Mouse (Mus musculus) kidney, adult 18-20 months (tissue): ENCODE results near the gene Tmem41a.
A peak's percentile ranks its signal among the peaks of the same experiment; 100 is the strongest.
"Not testable (repeated sequence)": the region's sequence is repeated elsewhere in the genome, so short reads cannot be mapped to it uniquely, and the experiment has no call there.

Experiments used
- DNase-seq: peaks from one replicate; pipeline ENCODE4 v3.0.0; 2021

Gene Tmem41a

DNA sequence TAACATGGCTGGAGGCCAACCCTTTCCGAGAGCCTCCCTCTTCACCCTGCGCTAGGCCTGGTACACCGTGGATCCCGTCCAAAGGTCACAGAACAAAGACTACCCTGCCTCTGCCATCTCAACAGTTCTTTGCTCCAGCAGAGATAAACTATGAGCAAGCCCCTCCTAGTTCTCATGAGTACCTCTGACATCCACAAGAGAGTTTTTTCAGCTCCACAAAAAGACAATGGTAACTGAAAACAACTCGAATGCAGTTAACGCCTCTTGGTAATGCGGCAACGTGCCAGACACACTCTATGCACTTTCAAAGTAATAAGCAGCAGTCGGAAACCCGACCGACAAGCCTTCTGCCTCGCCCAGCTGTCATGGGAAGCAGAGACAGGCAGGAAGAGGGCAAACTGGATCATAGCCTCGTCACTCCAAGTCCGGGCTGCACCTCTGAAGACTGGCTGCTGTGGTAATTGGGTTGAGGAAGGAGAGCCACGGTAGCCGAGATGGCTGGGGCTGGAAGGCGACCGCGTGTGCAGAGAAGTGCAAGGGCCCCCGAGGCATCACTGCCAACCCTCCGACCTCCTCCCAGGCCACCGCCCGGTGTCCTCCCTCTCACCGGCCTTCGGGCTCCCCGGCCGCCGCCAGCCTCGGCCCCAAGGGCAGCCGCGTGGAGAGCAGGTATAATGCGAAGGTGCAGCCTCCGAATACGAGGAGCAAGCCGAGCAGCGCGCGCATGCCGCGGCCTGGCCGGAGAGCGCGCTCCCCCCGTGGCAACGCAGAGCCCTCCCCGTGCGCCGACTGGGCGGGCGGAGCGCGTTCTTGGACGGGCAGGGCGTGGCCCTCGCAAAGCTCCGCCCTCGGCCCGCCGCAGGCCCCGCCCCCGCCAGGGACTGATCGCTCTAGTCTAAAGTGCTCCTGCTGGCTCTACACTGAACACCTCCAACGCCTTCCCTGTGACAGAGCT is at the start of gene Tmem41a:
Tmem41a (minus strand) TSS at position 792 of the 955 bp plus-strand sequence.
- DNase-seq: peak; percentile 95

DNA sequence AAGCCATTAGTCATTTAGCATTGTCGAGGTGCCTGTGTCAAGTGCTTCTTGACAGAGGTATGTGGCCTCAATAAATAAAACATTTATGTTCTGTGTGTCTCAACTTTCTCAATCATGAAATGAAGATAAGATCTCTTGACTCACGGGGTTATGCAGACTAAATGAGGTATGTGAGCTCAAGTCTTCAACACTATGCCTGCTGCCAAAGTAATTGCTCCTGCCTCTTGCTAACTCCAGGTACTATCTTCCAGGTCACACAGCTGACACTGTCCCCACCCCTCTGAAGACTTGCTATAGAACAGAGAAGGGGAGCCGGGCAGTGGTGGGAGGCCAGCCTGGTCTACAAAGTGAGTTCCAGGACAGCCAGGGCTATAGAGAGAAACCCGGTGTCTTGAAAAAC is 49.0 kb upstream of the Tmem41a start:
- no peak for DNase-seq

DNA sequence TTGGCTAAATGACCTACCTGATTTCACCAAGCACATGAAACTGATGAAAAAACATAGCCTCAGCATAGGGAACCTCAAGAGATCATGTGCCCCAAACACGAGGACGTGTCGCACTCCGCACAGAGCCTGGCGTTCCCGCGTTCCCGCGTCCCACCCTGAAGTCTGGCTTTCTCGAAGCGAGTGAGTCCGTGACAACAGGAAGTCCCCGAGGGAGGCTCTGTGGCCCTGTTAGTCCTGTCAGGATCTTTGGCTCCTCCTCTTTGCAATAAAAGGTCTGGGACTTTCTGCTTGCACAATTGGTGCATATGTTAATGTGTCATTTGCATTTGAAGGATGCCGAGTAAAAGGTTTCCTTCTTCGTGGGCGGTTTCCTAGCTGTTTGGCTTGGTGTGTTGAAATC is 48.0 kb upstream of the Tmem41a start, which contains the start of gene Liph:
Liph (minus strand) TSS at position 360 of the 400 bp plus-strand sequence.
- DNase-seq: peak; percentile 27

DNA sequence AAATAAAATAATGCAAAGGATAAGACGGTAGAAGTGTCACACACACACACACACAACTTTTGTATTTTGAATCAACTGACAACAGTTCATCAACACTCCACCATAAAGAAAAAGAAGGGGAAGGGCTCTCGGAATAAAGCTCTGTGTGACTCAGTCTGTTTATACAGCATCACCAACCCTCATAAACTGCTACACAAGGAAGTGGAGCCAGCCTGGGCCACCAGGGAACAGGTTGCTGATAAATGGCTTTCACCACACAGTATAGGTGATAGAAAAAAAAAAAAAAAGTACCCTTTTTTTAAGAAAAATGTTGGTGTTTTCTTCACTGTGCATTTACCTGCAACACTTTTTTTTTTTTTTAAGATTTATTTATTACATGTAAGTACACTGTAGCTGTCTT is 44.4 kb upstream of the Tmem41a start:
- no peak for DNase-seq

DNA sequence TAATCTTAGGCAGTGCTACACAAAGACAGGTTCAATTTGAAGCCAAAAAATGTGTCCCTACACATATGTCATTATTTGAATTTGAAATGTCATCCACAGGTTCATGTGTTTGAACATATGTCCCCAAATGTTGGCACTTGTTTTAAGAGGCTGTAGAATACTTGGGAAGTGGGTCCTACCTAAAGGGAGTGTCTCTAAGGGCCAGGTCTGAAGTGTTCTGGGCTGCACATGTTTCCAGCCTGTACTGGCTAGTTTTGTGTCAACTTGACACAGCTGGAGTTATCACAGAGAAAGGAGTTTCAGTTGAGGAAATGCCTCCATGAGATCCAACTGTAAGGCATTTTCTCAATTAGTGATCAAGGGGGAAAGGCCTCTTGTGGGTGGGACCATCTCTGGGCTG is 43.5 kb upstream of the Tmem41a start:
- not testable (repeated sequence) for DNase-seq

DNA sequence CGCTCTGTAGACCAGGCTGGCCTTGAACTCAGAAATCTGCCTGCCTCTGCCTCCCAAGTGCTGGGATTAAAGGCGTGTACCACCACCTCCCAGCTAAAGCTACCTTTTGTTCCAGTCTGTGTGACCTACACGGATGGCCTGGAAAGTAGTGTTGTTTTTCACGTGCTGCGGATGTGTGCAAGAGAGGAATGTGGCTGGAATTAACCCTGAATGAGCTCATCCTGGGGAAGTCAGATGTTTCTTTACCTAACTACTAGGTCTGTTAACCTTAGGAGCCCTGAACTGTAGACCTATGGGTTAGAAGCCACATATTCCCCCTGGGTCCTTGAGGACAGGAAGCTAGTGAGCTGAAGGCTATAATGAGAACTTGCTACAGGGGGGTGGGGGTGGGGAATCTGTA is 40.6 kb upstream of the Tmem41a start:
- no peak for DNase-seq

DNA sequence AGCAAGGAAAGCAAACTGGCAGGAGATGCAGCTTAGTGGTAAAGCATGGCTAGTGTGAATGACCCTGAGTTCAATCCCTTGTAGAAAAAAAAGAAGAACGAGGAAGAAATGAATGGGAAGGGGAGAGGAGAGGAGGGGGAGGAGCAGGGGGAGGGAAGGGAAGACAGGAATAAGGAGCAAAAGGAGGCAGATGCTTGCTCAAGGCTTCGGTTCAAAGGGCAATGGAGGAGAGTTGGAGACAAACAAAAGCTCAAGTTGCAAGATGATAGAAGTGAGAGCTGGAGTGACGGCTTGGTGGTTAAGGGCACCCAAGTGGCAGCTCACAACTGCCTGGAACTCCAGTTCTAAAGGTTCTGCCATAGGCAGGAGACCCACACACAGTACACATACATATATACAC is 38.8 kb upstream of the Tmem41a start:
- no peak for DNase-seq

DNA sequence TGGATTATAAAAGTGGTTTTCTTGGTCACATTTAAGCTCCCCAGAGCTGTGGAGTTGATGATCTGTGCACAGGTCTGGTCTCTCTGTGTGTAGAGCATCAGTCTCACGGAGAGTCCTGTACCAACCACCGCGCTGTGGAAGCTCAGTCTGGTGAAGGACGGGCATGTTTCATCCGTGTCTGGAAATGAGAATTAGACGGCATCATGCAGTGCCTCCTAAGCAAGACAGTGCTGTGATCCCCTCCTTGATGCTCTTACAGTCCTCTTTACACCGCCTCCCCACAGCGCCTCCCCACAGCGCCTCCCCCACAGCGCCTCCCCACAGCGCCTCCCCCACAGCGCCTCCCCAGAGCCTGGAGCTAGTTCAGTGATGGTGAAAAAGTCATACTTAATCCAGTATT is 36.7 kb upstream of the Tmem41a start:
- DNase-seq: no peak

DNA sequence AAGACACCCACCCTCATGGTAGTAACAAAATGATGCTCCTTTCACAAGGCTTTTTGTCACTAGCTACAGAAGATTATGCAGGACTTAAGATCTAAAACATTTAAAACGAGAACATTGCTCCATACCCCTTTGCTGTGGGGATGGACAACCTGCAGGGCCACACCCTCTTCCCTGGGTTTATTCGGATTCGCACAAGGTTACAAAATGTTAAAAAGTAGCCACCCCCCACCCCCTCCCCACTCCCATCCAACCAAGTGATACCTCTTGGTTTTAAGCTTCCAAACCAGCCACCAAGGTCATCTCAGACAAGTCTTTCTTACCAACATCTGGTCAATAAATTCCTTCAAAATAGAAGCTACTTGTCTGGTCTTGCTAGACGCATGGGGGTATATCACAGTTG is 36.2 kb upstream of the Tmem41a start:
- no peak for DNase-seq

DNA sequence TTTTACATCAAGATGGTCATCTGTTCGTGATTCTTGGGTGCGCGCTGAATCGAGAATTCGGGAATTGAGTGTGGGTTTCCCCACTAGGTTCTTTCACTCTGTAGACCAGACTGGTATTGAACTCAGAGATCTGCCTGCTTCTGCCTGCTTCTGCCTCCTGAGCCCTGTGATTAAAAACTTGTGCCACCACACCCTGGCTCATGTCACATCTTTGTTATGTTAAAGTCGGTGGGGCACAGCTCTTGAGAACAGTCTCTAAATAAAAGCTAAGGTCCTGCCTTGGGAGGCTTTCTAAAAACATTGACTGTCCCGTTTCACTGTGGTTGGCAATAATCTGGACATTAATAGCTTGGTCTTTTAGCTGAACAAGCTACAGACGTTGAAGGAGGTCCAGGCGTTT is 35.8 kb upstream of the Tmem41a start:
- DNase-seq: no peak

DNA sequence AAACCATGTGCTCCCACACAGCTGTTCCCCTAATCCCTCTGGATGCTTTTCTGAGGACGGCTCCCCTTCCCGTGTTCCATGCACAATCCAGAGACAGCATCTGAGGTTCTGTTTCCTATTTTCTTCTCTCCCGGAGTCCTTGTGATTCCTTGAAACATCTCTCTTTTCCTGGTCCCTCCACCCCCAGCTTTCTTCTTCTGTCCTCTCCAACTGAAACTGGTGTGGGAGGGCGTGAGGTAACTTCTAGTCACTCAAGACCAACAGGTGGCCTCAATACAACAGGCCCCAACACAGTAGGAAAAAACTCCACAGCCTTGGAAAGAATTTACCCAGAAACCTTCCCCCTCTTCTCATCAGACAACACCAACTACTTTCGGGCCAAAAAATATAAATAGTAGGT is 30.0 kb upstream of the Tmem41a start:
- no peak for DNase-seq

DNA sequence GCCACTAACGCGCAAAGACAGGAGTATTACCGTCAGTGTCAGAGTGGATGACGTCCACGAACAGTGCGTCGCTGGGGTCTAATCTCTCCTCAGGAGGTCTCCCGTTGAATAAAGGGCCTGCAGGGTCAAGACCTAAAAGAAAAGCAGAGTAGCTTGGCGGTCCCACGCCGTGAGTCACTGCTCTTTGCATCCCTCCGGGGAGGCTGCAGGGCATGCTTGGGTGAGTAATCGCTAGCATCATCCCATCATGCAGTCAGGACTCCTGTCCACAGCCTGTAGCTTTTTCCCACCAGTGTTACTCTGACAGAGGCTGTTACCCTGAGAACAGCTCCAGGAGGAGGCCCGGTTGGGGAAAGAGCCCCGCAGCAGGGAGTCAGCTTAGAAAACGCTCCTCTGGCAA is 28.9 kb upstream of the Tmem41a start:
- no peak for DNase-seq

DNA sequence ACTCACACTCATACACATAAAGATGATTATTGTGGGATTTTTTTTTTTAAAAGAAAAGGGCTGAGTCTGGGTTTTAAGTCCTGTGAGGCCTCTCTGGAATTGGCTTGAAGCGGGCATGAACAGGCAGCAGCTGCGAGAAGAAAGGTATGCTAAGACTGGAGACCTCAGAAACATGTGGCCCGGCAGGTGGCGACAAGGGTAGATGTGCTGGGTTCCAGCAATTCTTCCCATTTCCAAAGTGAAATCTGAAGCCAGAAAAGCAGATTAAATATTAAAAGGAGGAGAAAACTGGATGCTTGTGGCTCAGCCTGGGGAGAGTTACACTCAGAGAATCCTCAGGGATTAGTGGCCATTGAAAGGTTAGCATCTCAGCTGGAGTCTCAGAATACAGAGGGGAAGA is 24.1 kb upstream of the Tmem41a start:
- no peak for DNase-seq

DNA sequence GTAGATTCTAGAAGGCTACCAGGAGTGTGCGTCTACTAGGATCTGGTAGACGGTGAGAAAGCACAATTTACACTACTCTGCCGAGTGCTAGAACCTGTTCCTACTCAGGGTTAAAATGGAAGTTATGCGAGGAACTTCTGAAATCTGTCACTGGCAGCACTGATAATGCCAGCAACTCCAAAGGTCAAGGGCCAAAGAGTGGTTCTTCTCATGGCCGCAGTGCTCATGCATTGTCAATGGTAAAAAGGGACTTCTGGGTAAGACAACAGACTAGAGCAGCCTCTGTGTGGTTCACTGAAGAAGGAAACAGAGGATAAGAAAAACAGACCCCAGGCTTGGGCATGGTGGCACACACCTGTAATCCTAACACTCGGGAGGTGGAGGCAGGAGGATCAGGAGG is 23.2 kb upstream of the Tmem41a start:
- DNase-seq: no peak

DNA sequence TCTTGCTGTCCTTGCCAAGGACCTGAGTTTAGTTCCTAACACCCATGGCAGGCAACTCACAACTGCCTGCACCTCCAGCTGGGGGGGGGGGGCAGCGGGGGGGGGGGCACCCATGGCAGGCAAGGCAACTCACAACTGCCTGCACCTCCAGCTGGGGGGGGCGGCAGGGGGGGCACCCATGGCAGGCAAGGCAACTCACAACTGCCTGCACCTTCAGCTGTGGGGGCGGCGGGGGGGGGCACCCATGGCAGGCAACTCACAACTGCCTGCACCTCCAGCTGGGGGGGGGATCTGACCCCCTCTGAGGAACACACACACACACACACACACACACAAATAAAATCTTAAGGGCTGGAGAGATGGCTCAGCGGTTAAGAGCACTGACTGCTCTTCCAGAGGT is 22.5 kb upstream of the Tmem41a start:
- no peak for DNase-seq

DNA sequence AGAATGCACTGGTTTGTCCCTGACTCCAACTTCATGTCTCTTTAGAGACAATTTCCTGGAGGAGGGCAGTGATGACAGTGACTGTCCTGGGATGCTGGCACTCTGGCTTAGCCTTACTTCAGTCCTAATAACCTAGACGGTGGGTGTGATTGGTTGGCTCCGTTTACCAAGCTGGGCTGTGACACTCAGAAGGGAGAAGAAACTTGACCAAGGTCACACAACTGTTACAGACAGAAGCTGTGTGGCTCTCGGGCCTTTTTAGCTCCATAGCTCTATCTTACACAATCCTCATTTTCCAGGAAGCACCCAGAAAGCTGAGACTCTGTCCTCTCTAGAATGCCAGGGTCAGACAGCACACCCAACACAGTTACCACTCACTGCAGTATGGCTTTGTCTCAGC is 18.2 kb upstream of the Tmem41a start:
- DNase-seq: no peak

DNA sequence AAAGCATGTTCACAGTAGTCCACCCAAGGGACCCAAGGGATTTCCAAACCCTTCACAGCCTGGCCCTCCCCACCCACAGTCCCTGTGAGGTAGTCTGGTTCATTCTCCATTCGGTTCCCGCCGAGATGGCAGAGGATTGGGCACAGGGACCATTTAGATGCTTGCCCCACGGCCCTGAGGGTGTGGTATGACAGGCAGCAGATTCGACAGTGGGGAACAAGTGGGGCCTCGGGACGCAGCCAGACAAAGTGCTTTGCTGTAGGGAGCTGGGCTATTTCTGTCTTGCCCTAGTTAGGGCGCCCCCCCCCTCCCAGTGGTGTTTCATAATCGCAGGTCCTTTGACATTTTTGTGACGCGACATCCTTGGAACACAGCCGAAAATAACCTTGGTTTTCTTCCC is 8.2 kb upstream of the Tmem41a start:
- no peak for DNase-seq

DNA sequence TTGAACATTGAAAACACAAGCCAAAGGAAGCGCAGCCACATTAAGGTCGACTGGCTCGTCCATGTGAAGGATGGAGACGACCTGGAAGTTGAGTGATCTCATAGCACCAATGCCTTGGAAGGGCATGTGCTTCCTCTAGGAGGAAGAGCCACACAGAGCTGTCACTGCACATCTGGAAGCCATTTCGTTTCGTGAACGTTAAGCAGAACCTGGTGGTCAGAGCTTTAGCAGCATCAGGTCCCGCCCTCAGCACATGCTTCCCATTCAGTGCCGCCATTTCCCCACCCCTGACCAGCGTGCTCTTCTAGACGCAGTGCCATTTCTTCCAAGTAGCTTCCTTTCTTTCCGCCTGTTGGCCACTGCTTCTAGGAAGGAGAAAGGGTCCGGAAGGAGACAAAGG is 18.9 kb downstream of the Tmem41a start:
- DNase-seq: no peak

DNA sequence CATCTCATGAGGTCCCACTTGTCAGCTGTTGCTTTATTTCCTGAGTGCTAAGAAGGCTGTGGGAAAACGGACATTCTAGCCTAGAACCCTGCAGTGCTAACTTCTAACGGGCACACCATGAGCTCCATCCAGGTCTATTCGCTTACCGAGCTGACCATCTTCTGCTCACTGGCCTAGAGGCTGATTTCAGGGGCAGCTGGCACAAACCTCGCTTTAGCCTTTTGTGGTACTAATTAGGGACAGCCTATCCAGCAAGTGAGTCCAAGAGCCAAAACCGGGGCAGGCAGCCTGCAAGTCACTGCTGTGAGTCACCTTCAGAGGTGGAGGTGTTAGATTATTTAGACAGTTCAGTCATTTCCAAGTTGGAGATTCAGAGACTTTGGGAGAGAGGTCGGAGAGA is 30.7 kb downstream of the Tmem41a start:
- DNase-seq: no peak

DNA sequence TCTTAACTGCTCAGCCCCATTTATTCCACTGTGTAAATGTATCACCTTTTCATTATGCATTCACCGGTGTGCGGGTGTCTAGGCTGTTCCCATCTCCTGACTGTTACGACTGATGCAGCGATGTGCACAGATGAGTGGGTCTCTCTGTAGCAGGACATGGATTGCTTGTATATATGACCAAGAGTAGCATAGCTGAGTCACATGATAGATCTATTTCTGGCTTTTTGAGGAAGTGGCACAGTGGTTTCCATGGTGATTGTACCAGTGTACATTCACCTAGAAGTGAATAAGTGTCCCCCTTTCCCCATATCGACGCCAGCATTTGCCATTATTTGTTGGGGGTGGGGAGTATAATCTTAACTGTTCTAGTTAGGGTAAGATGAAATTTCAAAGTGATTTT is 34.0 kb downstream of the Tmem41a start:
- no peak for DNase-seq

DNA sequence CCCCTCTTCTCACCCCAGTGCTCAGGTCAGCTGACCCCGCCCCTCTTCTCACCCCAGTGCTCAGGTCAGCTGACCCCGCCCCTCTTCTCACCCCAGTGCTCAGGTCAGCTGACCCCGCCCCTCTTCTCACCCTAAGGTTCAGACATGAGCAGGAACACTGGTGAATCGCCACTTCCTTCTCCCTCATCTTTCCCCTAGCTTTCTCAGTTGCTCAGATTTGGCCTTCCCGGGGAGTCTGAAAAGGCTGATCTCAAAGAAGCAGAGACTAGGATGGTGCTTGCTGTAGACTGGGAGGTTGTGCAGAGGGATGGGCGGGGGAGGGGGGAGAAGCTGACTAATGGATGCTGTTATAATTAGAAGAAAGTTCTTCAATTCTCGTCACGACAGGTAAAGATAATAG is 38.4 kb downstream of the Tmem41a start:
- not testable (repeated sequence) for DNase-seq

DNA sequence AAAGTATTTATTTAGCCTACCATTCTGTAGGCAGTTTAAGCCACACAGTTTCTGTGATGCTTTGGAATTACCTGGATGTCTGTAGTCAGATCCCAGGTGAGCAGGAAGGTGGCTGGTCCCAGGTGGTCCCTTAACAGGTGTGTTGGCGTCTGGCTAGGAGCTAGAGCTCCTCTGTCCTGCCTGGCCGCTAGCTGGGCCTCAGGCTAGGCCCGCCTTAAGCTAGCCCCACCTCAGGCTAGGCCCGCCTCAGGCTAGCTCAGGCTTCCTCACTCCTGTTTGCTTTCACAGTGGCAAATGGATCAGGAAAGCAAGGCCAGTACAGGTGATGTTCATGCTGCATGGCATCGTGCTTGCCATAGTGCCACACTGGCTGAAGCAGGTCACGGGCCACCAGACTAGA is 40.5 kb downstream of the Tmem41a start:
- DNase-seq: no peak

DNA sequence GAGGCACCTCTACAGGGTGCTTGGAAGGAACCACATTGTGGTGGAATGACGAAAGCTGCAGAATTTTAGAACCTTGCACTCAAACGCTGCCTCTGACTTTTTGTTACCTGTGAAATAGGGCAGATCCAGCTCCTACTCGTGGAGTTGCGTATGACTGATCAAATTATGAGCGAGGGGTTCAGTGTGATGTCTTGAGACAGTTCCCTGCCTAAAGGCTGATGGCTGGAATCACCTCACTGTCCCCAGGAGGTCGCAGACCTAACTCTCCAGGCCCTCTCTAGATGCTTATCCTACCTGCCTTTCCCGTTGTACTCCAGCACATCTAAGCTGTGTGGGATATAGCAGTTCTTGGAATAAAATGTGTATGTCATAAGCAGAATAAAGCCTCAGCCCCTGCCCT is 41.4 kb downstream of the Tmem41a start:
- no peak for DNase-seq

DNA sequence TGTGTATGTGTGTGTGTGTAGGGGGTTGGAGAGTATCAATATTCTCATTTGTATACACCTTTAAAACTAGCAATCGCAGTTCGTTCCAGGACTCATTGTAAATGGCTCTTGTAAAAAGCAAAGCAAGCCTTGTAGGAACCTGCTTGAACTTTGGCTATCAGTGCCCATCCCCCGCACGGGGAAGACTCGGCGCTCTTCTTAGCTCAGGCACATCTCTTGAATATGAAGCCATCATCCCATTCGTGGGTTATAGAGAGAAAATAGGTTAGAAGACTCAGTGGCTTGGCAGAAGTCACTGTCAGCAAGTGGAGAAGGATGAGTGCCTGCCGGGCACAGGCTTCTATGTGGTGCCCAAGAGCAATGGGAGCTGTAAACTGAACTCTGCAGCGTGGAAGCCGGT is 42.7 kb downstream of the Tmem41a start:
- no peak for DNase-seq

DNA sequence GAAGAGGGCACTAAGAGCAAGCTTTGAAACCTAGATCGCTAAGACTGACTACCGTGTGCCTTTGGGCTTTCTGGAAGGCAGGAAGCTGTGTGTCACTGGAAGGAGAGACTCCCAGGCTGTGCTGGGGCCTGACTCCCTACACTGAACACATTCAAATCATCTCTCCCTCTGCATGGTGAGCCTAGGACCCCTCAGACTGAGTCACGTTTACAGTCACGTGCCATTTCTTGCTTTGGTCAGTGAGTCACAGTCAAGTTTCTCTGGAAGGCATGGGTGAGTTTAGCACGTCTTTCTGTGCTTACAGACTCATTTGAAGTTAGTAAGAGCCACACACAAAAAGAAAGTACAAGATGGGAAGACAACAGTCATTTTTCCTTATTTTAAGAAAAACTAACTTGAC is 46.1 kb downstream of the Tmem41a start:
- no peak for DNase-seq
